Mouse (Mus musculus) C2C12 (cell line): ENCODE measurements around the gene Cyp4a32.
"Not testable (repeated sequence)": the region's sequence is repeated elsewhere in the genome, so short reads cannot be mapped to it uniquely, and the experiment has no call there.

Source experiments
- CTCF ChIP-seq: IDR thresholded peaks from one replicate; pipeline ENCODE4 v1.5.1; 2011; ENCODE audit not compliant: control insufficient read depth, insufficient read depth, insufficient read length
- MAX ChIP-seq: IDR thresholded peaks from one replicate; pipeline ENCODE4 v1.6.1; 2011; ENCODE audit warnings: mild to moderate bottlenecking, control low read depth
- MYOG ChIP-seq: IDR thresholded peaks from one replicate; pipeline ENCODE4 v1.6.1; 2011; ENCODE audit not compliant: control insufficient read depth, insufficient read length; ENCODE audit errors: extremely low read depth
- USF1 ChIP-seq: IDR thresholded peaks from one replicate; pipeline ENCODE4 v1.6.1; 2011; ENCODE audit warnings: low read depth, mild to moderate bottlenecking, control low read depth, moderate library complexity

- not testable (repeated sequence) for TF ChIP-seq CTCF, USF1, MAX, MYOG
Observed at GRCm38 (mm10) chr4:115564469-115565225, 36.1 kb upstream of the Cyp4a32 start.
